Mouse (Mus musculus): ENCODE results near the gene Moap1. TPM values are rescaled to one million over a fixed set of nuclear protein-coding genes. Genes with fewer than 3 reads are reported as not detected.

The Moap1 gene
- polyA plus RNA-seq, 1 experiment from 2014 or later = 6.8 TPM

DNA sequence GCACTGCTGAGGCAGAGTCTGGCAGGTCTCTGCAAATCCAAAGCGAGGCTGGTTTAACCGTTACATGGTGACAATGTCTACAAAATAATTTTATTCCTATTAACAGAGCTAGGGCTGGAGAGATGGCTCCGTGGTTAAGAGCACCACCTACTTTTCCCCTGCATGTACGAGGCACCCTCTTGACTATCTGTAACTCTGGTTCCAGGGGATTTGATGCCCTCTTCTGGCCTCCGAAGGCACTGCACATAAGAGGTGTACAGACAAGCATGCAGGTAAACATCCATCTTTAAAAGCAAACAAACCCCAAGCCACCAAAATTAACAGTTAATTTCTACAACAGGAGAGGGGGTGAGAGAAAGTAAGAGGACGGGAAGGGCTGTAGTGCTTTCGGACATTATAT, 12.8 kb upstream of the Moap1 start:
- Histone ChIP-seq H3K4me3 (ENCODE audit: low read depth, low read length) (peak overlapping the region; percentile 94), H3K9me3 (replicated peaks; ENCODE audit: control insufficient read depth, low read length) (no peaks in the 10 kb centered on the region), H3K36me3 (ENCODE audit: control insufficient read depth, insufficient read depth) (no peaks in the 10 kb centered on the region; the same call in 1 of the 2 replicates), H3K27ac (ENCODE audit: low read length) (no peak overlapping the region; the same call in 1 of the 2 replicates), H3K4me1 (ENCODE audit: control insufficient read depth, low read depth, low read length) (peaks cover 24% of the 10 kb centered on the region), H3K27me3 (ENCODE audit: control insufficient read depth, insufficient read depth, low read depth, low read length) (no peaks in the 10 kb centered on the region), H3K9ac (ENCODE audit: low read depth, low read length) (peak overlapping the region; percentile 82; the same call in 1 of the 2 replicates), H3K4me2 (ENCODE audit: low read depth, low read length) (peak overlapping the region; percentile 82)
- ATAC-seq (ENCODE audit: low read depth) = no peak
- 67% methylated on average over 7 of the region's 7 CpGs for WGBS (ENCODE audit: insufficient replicate concordance)

DNA sequence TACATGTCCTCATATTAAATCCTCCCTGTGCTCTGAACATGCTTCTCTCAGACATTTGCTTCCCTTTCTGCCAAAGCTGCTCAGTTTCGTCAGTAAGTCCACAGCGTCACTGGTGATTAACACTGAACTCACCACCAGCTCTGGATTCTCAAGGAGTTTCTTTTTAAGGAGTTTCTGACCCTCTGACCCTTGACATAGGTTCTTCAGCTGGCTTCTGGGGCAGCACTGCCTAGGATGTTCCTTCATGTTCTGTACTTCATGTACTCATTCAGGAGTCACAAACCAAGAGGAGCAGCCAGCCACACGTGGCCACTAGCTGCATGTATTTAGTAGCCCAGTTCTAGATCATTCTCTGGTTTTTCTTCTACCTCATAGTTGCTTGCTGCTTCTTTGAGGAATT, 4.8 kb upstream of the Moap1 start:
- WGBS (ENCODE audit: insufficient replicate concordance) = 68% methylated on average over 3 of the region's 3 CpGs
- no peaks in the 10 kb centered on the region for H3K27me3 ChIP-seq (ENCODE audit: control insufficient read depth, insufficient read depth, low read depth, low read length)
- H3K4me3 ChIP-seq (ENCODE audit: low read depth, low read length) = no peak overlapping the region
- 0 out of 2 replicates have a peak, but pooled peaks cover 4% of the 10 kb centered on the region for H3K36me3 ChIP-seq (ENCODE audit: control insufficient read depth, insufficient read depth)
- ATAC-seq (ENCODE audit: low read depth) = no peak
- H3K9me3 ChIP-seq (replicated peaks; ENCODE audit: control insufficient read depth, low read length) = no peaks in the 10 kb centered on the region
- peaks cover 12% of the 10 kb centered on the region for H3K4me1 ChIP-seq (ENCODE audit: control insufficient read depth, low read depth, low read length)
- no peak overlapping the region for H3K27ac ChIP-seq (ENCODE audit: low read length)
- H3K9ac ChIP-seq (ENCODE audit: low read depth, low read length) = no peak overlapping the region
- H3K4me2 ChIP-seq (ENCODE audit: low read depth, low read length) = no peak overlapping the region

DNA sequence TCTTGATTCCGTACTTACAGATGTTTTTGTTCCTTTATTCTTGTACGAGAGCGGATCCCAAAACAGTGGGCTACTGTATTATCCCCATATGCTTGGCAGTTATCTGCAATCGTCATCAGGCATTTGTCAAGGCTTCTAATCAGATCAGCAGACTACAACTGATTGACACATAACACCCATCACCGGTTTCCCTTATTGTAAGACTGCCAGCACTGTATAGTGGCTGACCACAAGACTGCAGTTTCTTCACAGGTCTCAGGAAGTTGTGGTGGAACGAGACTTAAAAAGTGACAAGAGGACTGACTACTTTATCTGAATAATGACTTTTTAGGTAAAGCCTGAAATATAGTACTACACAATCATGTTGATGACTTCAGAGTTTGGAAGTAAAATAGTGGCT, 1.4 kb upstream of the Moap1 start:
- H3K36me3 ChIP-seq (ENCODE audit: control insufficient read depth, insufficient read depth) = 0 out of 2 replicates have a peak, but pooled peaks cover 4% of the 10 kb centered on the region
- WGBS (ENCODE audit: insufficient replicate concordance) = 15% methylated on average over 6 of the region's 6 CpGs
- no peaks in the 10 kb centered on the region for H3K27me3 ChIP-seq (ENCODE audit: control insufficient read depth, insufficient read depth, low read depth, low read length)
- peaks cover 24% of the 10 kb centered on the region for H3K4me1 ChIP-seq (ENCODE audit: control insufficient read depth, low read depth, low read length)
- no peaks in the 10 kb centered on the region for H3K9me3 ChIP-seq (replicated peaks; ENCODE audit: control insufficient read depth, low read length)
- peak overlapping the region; percentile 95 for H3K4me2 ChIP-seq (ENCODE audit: low read depth, low read length)
- peak overlapping the region; percentile 91; the same call in 1 of the 2 replicates for H3K9ac ChIP-seq (ENCODE audit: low read depth, low read length)
- peak overlapping the region; percentile 93 for H3K4me3 ChIP-seq (ENCODE audit: low read depth, low read length)
- ATAC-seq (ENCODE audit: low read depth) = no peak
- H3K27ac ChIP-seq (ENCODE audit: low read length) = peak overlapping the region; percentile 94

DNA sequence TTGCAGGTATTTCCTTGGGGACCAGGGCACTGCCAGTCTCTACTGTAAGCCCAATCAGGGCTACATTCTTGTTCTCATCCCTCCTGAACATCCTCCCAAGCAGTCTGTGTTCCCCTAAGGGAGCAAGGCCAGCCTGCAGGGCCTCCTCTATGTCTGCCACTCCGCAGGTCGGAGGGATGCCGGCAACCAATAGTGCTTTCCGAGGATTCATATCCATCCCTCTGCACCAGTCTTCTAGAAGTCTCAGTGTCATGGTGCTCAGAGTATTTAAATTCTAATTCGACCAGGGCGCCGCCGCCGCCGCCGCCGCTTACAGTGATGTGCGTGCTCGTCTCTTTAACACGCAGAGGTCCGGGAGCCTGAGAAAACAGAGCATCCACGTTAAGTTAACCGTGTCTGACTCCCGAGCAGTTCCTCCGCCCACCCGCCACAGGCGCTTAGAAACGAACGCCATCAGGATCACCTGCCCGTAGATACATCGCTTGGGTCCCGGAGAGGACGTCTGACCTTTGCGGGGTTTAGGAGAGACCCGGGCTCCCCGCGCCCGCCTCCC, 349 bp downstream of the Moap1 start:
- H3K27ac ChIP-seq (ENCODE audit: low read length) = peak overlapping the region; percentile 94
- peak overlapping the region; percentile 95 for H3K4me2 ChIP-seq (ENCODE audit: low read depth, low read length)
- H3K4me3 ChIP-seq (ENCODE audit: low read depth, low read length) = peak overlapping the region; percentile 93
- no peaks in the 10 kb centered on the region for H3K9me3 ChIP-seq (replicated peaks; ENCODE audit: control insufficient read depth, low read length)
- peaks cover 22% of the 10 kb centered on the region for H3K4me1 ChIP-seq (ENCODE audit: control insufficient read depth, low read depth, low read length)
- peak overlapping the region; percentile 91 for H3K9ac ChIP-seq (ENCODE audit: low read depth, low read length)
- under 1% methylated on average over 33 of the region's 33 CpGs for WGBS (ENCODE audit: insufficient replicate concordance)
- 0 out of 2 replicates have a peak, but pooled peaks cover 1% of the 10 kb centered on the region for H3K36me3 ChIP-seq (ENCODE audit: control insufficient read depth, insufficient read depth)
- peak; percentile 40 for ATAC-seq (ENCODE audit: low read depth)
- no peaks in the 10 kb centered on the region for H3K27me3 ChIP-seq (ENCODE audit: control insufficient read depth, insufficient read depth, low read depth, low read length)

- Histone ChIP-seq H3K9ac (ENCODE audit: low read depth, low read length) (no peak overlapping the region), H3K4me1 (ENCODE audit: control insufficient read depth, low read depth, low read length) (peaks cover 22% of the 10 kb centered on the region), H3K4me2 (ENCODE audit: low read depth, low read length) (no peak overlapping the region), H3K4me3 (ENCODE audit: low read depth, low read length) (no peak overlapping the region), H3K27ac (ENCODE audit: low read length) (no peak overlapping the region), H3K36me3 (ENCODE audit: control insufficient read depth, insufficient read depth) (no peaks in the 10 kb centered on the region), H3K9me3 (replicated peaks; ENCODE audit: control insufficient read depth, low read length) (no peaks in the 10 kb centered on the region), H3K27me3 (ENCODE audit: control insufficient read depth, insufficient read depth, low read depth, low read length) (no peaks in the 10 kb centered on the region)
- WGBS (ENCODE audit: insufficient replicate concordance) = 48% methylated on average over 7 of the region's 7 CpGs
- ATAC-seq (ENCODE audit: low read depth) = no peak
These were observed 1.4 kb downstream of the Moap1 start for GRCm38 (mm10) chr12:102742056-102742455.

DNA sequence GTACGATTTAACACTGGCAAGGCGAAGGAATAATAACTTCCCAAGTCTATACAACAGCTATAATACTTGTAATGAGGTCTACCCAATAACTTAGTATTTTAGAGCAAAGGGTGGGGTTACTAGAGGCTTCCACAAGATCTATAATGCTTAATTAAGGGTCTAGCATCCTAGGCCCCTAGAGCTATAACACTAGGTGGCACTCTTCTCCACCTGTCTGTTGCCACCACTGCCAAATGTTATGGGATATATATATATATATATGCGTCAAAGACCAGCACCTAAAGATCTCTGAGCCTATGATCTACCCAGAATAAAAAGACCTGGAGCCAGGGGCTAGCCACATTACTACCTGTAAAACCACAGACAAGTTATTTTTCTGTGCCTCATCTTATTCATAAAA, 3.2 kb downstream of the Moap1 start:
- no peaks in the 10 kb centered on the region for H3K36me3 ChIP-seq (ENCODE audit: control insufficient read depth, insufficient read depth)
- H3K4me2 ChIP-seq (ENCODE audit: low read depth, low read length) = no peak overlapping the region
- H3K27me3 ChIP-seq (ENCODE audit: control insufficient read depth, insufficient read depth, low read depth, low read length) = no peaks in the 10 kb centered on the region
- ATAC-seq (ENCODE audit: low read depth) = no peak
- 48% methylated on average over 3 of the region's 3 CpGs for WGBS (ENCODE audit: insufficient replicate concordance)
- no peak overlapping the region for H3K4me3 ChIP-seq (ENCODE audit: low read depth, low read length)
- no peak overlapping the region for H3K9ac ChIP-seq (ENCODE audit: low read depth, low read length)
- H3K9me3 ChIP-seq (replicated peaks; ENCODE audit: control insufficient read depth, low read length) = no peaks in the 10 kb centered on the region
- peaks cover 20% of the 10 kb centered on the region for H3K4me1 ChIP-seq (ENCODE audit: control insufficient read depth, low read depth, low read length)
- no peak overlapping the region for H3K27ac ChIP-seq (ENCODE audit: low read length)

DNA sequence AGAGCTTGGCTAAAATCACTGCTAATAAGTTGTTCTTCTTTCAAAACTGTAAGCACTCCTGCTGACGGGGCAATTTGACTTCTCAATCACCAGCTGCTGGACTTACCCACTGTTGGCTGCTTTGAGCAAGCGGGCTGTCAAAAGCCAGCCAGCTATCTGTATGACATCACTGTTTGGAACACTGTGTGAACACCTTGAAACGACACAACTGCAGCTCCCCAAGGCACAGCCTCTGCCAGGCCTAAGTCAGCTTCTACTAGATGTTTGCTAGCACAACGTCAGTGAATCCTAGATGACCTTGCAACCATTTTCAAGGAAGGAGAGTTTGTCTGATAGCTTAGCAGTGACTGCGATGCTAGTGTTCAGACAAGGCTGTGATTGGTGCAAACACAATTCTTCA, 4.4 kb downstream of the Moap1 start:
- peaks cover 12% of the 10 kb centered on the region for H3K4me1 ChIP-seq (ENCODE audit: control insufficient read depth, low read depth, low read length)
- H3K4me3 ChIP-seq (ENCODE audit: low read depth, low read length) = no peak overlapping the region
- no peak overlapping the region for H3K9ac ChIP-seq (ENCODE audit: low read depth, low read length)
- ATAC-seq (ENCODE audit: low read depth) = no peak
- H3K36me3 ChIP-seq (ENCODE audit: control insufficient read depth, insufficient read depth) = no peaks in the 10 kb centered on the region
- no peaks in the 10 kb centered on the region for H3K27me3 ChIP-seq (ENCODE audit: control insufficient read depth, insufficient read depth, low read depth, low read length)
- no peaks in the 10 kb centered on the region for H3K9me3 ChIP-seq (replicated peaks; ENCODE audit: control insufficient read depth, low read length)
- WGBS (ENCODE audit: insufficient replicate concordance) = 68% methylated on average over 5 of the region's 5 CpGs
- no peak overlapping the region for H3K27ac ChIP-seq (ENCODE audit: low read length)
- no peak overlapping the region for H3K4me2 ChIP-seq (ENCODE audit: low read depth, low read length)

DNA sequence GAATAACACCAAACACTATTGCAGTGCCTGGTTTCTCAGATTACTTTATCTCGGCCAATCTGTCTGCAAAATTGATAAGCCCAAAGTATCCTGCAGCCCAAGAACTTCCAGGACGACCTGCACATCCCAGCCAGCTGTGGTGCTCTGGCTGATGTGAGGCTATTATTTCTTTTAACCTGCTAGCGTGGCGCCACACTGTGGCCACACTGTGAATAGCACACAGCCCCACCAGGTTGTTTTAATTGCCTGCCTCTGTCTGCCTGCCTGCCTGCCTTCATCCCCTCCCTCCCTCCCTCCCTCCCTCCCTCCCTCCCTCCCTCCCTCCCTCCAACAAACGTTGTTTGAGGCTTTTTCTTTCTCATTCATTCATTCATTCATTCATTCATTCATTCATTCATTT, 10.1 kb downstream of the Moap1 start:
- Histone ChIP-seq H3K4me1 (ENCODE audit: control insufficient read depth, low read depth, low read length) (peaks cover 16% of the 10 kb centered on the region), H3K27me3 (ENCODE audit: control insufficient read depth, insufficient read depth, low read depth, low read length) (no peaks in the 10 kb centered on the region), H3K4me3 (ENCODE audit: low read depth, low read length) (no peak overlapping the region), H3K36me3 (ENCODE audit: control insufficient read depth, insufficient read depth) (no peaks in the 10 kb centered on the region), H3K9me3 (replicated peaks; ENCODE audit: control insufficient read depth, low read length) (no peaks in the 10 kb centered on the region), H3K27ac (ENCODE audit: low read length) (no peak overlapping the region), H3K9ac (ENCODE audit: low read depth, low read length) (no peak overlapping the region), H3K4me2 (ENCODE audit: low read depth, low read length) (no peak overlapping the region)
- WGBS (ENCODE audit: insufficient replicate concordance) = 7% methylated on average over 4 of the region's 5 CpGs
- no peak for ATAC-seq (ENCODE audit: low read depth)

DNA sequence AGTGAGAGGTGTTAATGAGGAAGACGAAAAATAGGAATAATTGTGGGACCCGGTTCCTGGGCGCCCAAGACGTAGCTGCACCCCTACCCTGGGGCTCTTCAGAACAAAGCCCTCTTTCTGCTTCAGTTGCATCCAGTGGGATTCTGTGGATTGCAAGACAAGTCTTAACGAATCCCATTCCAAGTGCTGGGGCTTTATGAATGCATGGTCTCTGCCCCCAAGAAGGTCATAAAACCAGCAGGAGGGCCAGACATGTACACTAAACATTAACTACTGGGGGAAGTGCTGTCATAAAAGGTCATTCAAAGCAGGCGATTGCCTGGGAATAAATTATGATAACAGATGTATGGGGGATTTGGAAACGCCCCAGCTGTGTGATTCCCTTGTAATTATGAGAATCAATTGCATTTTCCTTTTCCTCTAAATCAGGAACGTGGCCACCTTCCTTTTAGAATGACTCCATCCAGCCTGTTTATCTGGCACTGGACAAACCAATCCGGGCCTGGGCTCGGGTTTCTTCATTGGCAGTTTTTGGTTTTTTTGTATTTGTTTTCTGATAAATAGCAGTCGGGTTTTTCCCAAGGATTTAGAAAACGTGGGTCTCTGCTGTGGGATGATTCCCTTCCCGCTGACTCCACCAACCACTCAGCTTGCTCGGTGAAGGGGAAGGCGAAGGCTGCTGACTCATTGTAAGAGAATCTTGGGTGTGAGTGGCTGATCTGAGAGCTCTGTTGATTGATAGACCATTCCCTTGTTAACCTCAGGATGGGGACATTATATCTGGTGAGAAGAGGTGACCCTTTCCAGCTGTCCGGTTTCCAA, 12.5 kb downstream of the Moap1 start:
- Histone ChIP-seq H3K4me3 (ENCODE audit: low read depth, low read length) (no peak overlapping the region), H3K36me3 (ENCODE audit: control insufficient read depth, insufficient read depth) (no peaks in the 10 kb centered on the region), H3K27me3 (ENCODE audit: control insufficient read depth, insufficient read depth, low read depth, low read length) (no peaks in the 10 kb centered on the region), H3K9ac (ENCODE audit: low read depth, low read length) (no peak overlapping the region), H3K9me3 (replicated peaks; ENCODE audit: control insufficient read depth, low read length) (no peaks in the 10 kb centered on the region), H3K4me1 (ENCODE audit: control insufficient read depth, low read depth, low read length) (peaks cover 16% of the 10 kb centered on the region), H3K27ac (ENCODE audit: low read length) (no peak overlapping the region), H3K4me2 (ENCODE audit: low read depth, low read length) (peak overlapping the region; percentile 51; the same call in 1 of the 2 replicates)
- 39% methylated on average over 16 of the region's 16 CpGs for WGBS (ENCODE audit: insufficient replicate concordance)
- no peak for ATAC-seq (ENCODE audit: low read depth)

Data from liver, embryonic 16.5 days (tissue).